Mouse (Mus musculus) hindbrain, embryonic 10.5 days (tissue): ENCODE results near the gene Gm5936. TPM values are rescaled to one million over a fixed set of nuclear protein-coding genes. Genes with fewer than 3 reads are reported as not detected.
"Not testable (repeated sequence)": the region's sequence is repeated elsewhere in the genome, so short reads cannot be mapped to it uniquely, and the experiment has no call there.

ENCODE experiments used
- DNase-seq: peaks from one replicate; pipeline ENCODE4 v3.0.0-alpha.2; 2017; ENCODE audit warnings: low spot score
- H3K27ac ChIP-seq: fragments of 300-500 bp; sonication (generic); 2 replicates; pipeline ENCODE4 v1.5.1; 2016; ENCODE audit warnings: mild to moderate bottlenecking, moderate library complexity
- H3K27me3 ChIP-seq: fragments of 300-500 bp; sonication (generic); 2 replicates; pipeline ENCODE4 v1.6.1; 2016; ENCODE audit warnings: mild to moderate bottlenecking; ENCODE audit not compliant: poor library complexity, insufficient read depth, severe bottlenecking
- H3K36me3 ChIP-seq: fragments of 300-500 bp; sonication (generic); 2 replicates; pipeline ENCODE4 v1.6.1; 2016; ENCODE audit warnings: mild to moderate bottlenecking, moderate library complexity
- H3K4me1 ChIP-seq: fragments of 300-500 bp; sonication (generic); replicated peaks from 2 replicates; pipeline ENCODE4 v1.6.1; 2016; ENCODE audit warnings: mild to moderate bottlenecking
- H3K4me3 ChIP-seq: fragments of 300-500 bp; sonication (generic); 2 replicates; pipeline ENCODE4 v1.5.1; 2016; ENCODE audit warnings: mild to moderate bottlenecking, moderate library complexity
- H3K9me3 ChIP-seq: fragments of 300-500 bp; sonication (generic); 2 replicates; pipeline ENCODE4 v1.6.1; 2016; ENCODE audit warnings: mild to moderate bottlenecking, moderate library complexity
- WGBS: fragments of 180-500 bp; shearing (Covaris S2); methylation state at CpG from one replicate; pipeline ENCODE4 v1.1.7; 2016; 5-methylcytosine and 5-hydroxymethylcytosine counted together
- polyA plus RNA-seq: library from polyadenylated mRNA; unstranded; fragments of >200 nt; fragmentation: Nextera tagmentation; extraction: Ambion mirVana; gene quantifications from 2 replicates; pipeline ENCODE4 v1.2.1, GENCODE M21; 2016

Gm5936 gene
- 0.17 TPM in 1 of 2 replicates, not detected in the other for polyA plus RNA-seq

GRCm38 (mm10) chrX:74836842-74837522 lies at the start of gene Gm5936:
Gene Gm5936 (plus strand): TSS chrX:74837196.
- H3K4me3 ChIP-seq, H3K36me3 ChIP-seq, DNase-seq, H3K4me1 ChIP-seq, H3K27me3 ChIP-seq, H3K27ac ChIP-seq, H3K9me3 ChIP-seq: not testable (repeated sequence)
- WGBS: 58% methylated on average over 3 of the region's 5 CpGs

- not testable (repeated sequence) for DNase-seq, H3K27ac ChIP-seq
These were observed 19.1 kb downstream of the Gm5936 start for GRCm38 (mm10) chrX:74856104-74856503.

GRCm38 (mm10) chrX:74880123-74880522 lies 43.1 kb downstream of the Gm5936 start:
- not testable (repeated sequence) for H3K4me3 ChIP-seq, H3K4me1 ChIP-seq, DNase-seq, H3K27me3 ChIP-seq, H3K9me3 ChIP-seq, H3K27ac ChIP-seq, H3K36me3 ChIP-seq
- 55% methylated on average over 5 of the region's 6 CpGs for WGBS

More at GRCm38 (mm10) chrX:74856104-74856503, 19.1 kb downstream of the Gm5936 start:
- H3K36me3 ChIP-seq, H3K4me3 ChIP-seq, H3K4me1 ChIP-seq, H3K27me3 ChIP-seq: not testable (repeated sequence)
- H3K9me3 ChIP-seq: peaks cover 16% of the 10 kb centered on the region; the same call in 1 of the 2 replicates
- 90% methylated on average over 12 of the region's 12 CpGs for WGBS

Other genes with a start within 250 kb of the Gm5936 start
- not detected in 2 replicates for gene Olfr1325, start 244.5 kb upstream of the Gm5936 start, polyA plus RNA-seq
- 0.10 TPM in 1 of 2 replicates, not detected in the other for gene Gm5640, start 191.6 kb upstream of the Gm5936 start, polyA plus RNA-seq
- gene Gm6890, start 96.3 kb upstream of the Gm5936 start, polyA plus RNA-seq: not detected in 2 replicates
- gene Gab3, start 248.3 kb downstream of the Gm5936 start, polyA plus RNA-seq: 0.77 and 0.83 TPM in 2 replicates